Mouse (Mus musculus): ENCODE results near the gene Adgrg5. TPM values are rescaled to one million over a fixed set of nuclear protein-coding genes. Genes with fewer than 3 reads are reported as not detected.

The Adgrg5 gene
- total RNA-seq (2021): not detected
- long read RNA-seq, experiment 1: 0 reads
- long read RNA-seq, experiment 2: 0 reads

GRCm38 (mm10) chr8:94923405-94923804 lies at the start of gene Adgrg5:
Gene Adgrg5, plus strand, starts transcription at chr8:94923694.
- intact Hi-C loops (cut with DNase I): no loop called here

GRCm38 (mm10) chr8:94874358-94874757 lies 49.1 kb upstream of the Adgrg5 start:
- intact Hi-C loops (cut with DNase I): loop anchor here (1.0 to 5.0 kb wide), 2 partner anchors 35 to 128 kb away; no protein-coding TSS in a partner anchor
- DNase-seq (ENCODE audit: low spot score in 2 of 2): peak in 1 of 2 experiments; percentile 74

More at GRCm38 (mm10) chr8:94923405-94923804, at the start of gene Adgrg5:
- DNase-seq (ENCODE audit: low spot score in 2 of 2): no peak

- intact Hi-C loops (cut with DNase I): no loop called here
- DNase-seq (ENCODE audit: low spot score in 2 of 2): no peak
These were observed 48.2 kb upstream of the Adgrg5 start for GRCm38 (mm10) chr8:94875096-94875870.

GRCm38 (mm10) chr8:94875871-94876150 lies 47.7 kb upstream of the Adgrg5 start:
- intact Hi-C loops (cut with DNase I): no loop called here

GRCm38 (mm10) chr8:94876197-94876730 lies 47.2 kb upstream of the Adgrg5 start, which contains the start of gene Dok4:
Gene Dok4, minus strand, starts transcription at chr8:94876330.
- DNase-seq (ENCODE audit: low spot score in 2 of 2): peak in 1 of 2 experiments; percentile 77
- intact Hi-C loops (cut with DNase I): no loop called here

More at GRCm38 (mm10) chr8:94875871-94876150, 47.7 kb upstream of the Adgrg5 start:
- no peak for DNase-seq (ENCODE audit: low spot score in 2 of 2)

- DNase-seq (ENCODE audit: low spot score in 2 of 2): no peak
- intact Hi-C loops (cut with DNase I): no loop called here
These were observed 46.7 kb upstream of the Adgrg5 start for GRCm38 (mm10) chr8:94876820-94877219.

GRCm38 (mm10) chr8:94880742-94881141 lies 42.8 kb upstream of the Adgrg5 start:
- no peak for DNase-seq (ENCODE audit: low spot score in 2 of 2)
- intact Hi-C loops (cut with DNase I): no loop called here

GRCm38 (mm10) chr8:94888383-94889036 lies 35.0 kb upstream of the Adgrg5 start:
- intact Hi-C loops (cut with DNase I): no loop called here
- no peak for DNase-seq (ENCODE audit: low spot score in 2 of 2)

GRCm38 (mm10) chr8:94892917-94893316 lies 30.6 kb upstream of the Adgrg5 start:
- intact Hi-C loops (cut with DNase I): no loop called here
- no peak for DNase-seq (ENCODE audit: low spot score in 2 of 2)

GRCm38 (mm10) chr8:94899262-94899661 lies 24.2 kb upstream of the Adgrg5 start:
- intact Hi-C loops (cut with DNase I): no loop called here
- no peak for DNase-seq (ENCODE audit: low spot score in 2 of 2)

- intact Hi-C loops (cut with DNase I): loop anchor here (10.0 kb wide), 1 partner anchor 196 kb away; no protein-coding TSS in a partner anchor
- no peak for DNase-seq (ENCODE audit: low spot score in 2 of 2)
These were observed 22.9 kb upstream of the Adgrg5 start for GRCm38 (mm10) chr8:94900617-94901016.

- DNase-seq (ENCODE audit: low spot score in 2 of 2): no peak
These were observed 22.5 kb upstream of the Adgrg5 start for GRCm38 (mm10) chr8:94901031-94901430.

GRCm38 (mm10) chr8:94903709-94904108 lies 19.8 kb upstream of the Adgrg5 start:
- intact Hi-C loops (cut with DNase I): loop anchor here (10.0 kb wide), 1 partner anchor 199 kb away; no protein-coding TSS in a partner anchor
- DNase-seq (ENCODE audit: low spot score in 2 of 2): no peak

More at GRCm38 (mm10) chr8:94901031-94901430, 22.5 kb upstream of the Adgrg5 start:
- intact Hi-C loops (cut with DNase I): loop anchor here (10.0 kb wide), 1 partner anchor 196 kb away; no protein-coding TSS in a partner anchor

- intact Hi-C loops (cut with DNase I): loop anchor here (5.0 to 10.0 kb wide), 2 partner anchors 47 to 200 kb away; partner anchors contain the start of gene Polr2c
These were observed 18.9 kb upstream of the Adgrg5 start for GRCm38 (mm10) chr8:94904450-94905175.

GRCm38 (mm10) chr8:94907591-94908300 lies 15.7 kb upstream of the Adgrg5 start:
- intact Hi-C loops (cut with DNase I): loop anchor here (2.0 to 10.0 kb wide), 3 partner anchors 37 to 203 kb away; partner anchors contain the start of gene Polr2c
- peak in 1 of 2 experiments; percentile 27 for DNase-seq (ENCODE audit: low spot score in 2 of 2)

More at GRCm38 (mm10) chr8:94904450-94905175, 18.9 kb upstream of the Adgrg5 start:
- DNase-seq (ENCODE audit: low spot score in 2 of 2): peak; percentile 51 to 70

GRCm38 (mm10) chr8:94908847-94909246 lies 14.6 kb upstream of the Adgrg5 start:
- DNase-seq (ENCODE audit: low spot score in 2 of 2): peak; percentile 48 to 73
- intact Hi-C loops (cut with DNase I): loop anchor here (1.0 to 10.0 kb wide), 4 partner anchors 35 to 204 kb away; partner anchors contain the start of gene Polr2c

GRCm38 (mm10) chr8:94913061-94913660 lies 10.3 kb upstream of the Adgrg5 start:
- DNase-seq (ENCODE audit: low spot score in 2 of 2): peak; percentile 47 to 53
- intact Hi-C loops (cut with DNase I): no loop called here

- DNase-seq (ENCODE audit: low spot score in 2 of 2): no peak
- intact Hi-C loops (cut with DNase I): no loop called here
These were observed 9.2 kb upstream of the Adgrg5 start for GRCm38 (mm10) chr8:94914256-94914655.
